Mouse (Mus musculus) neural tube, embryonic 12.5 days (tissue): ENCODE measurements around the gene Tspan11. TPM values are rescaled to one million over a fixed set of nuclear protein-coding genes. Genes with fewer than 3 reads are reported as not detected.

Source experiments
- ATAC-seq: fragments of 200-750 bp; cut with Nextera tagmentation; 2 replicates; pipeline ENCODE4 v1.8.0; 2017; ENCODE audit warnings: low read depth, mild to moderate bottlenecking, moderate TSS enrichment, moderate library complexity; ENCODE audit not compliant: low FRiP score
- H3K27ac ChIP-seq: fragments of 300-500 bp; sonication (generic); 2 replicates; pipeline ENCODE4 v1.5.1; 2016
- H3K27me3 ChIP-seq: fragments of 300-500 bp; sonication (generic); replicated peaks from 2 replicates; pipeline ENCODE4 v1.6.1; 2016; ENCODE audit warnings: mild to moderate bottlenecking
- H3K36me3 ChIP-seq: fragments of 300-500 bp; sonication (generic); 2 replicates; pipeline ENCODE4 v1.6.1; 2016; ENCODE audit warnings: mild to moderate bottlenecking
- H3K4me1 ChIP-seq: fragments of 300-500 bp; sonication (generic); 2 replicates; pipeline ENCODE4 v1.6.1; 2016
- H3K4me2 ChIP-seq: fragments of 300-500 bp; sonication (generic); replicated peaks from 2 replicates; pipeline ENCODE4 v1.6.1; 2016; ENCODE audit warnings: mild to moderate bottlenecking
- H3K4me3 ChIP-seq: fragments of 300-500 bp; sonication (generic); 2 replicates; pipeline ENCODE4 v1.5.1; 2016
- H3K9ac ChIP-seq: fragments of 300-500 bp; sonication (generic); 2 replicates; pipeline ENCODE4 v1.6.1; 2016; ENCODE audit warnings: mild to moderate bottlenecking
- H3K9me3 ChIP-seq: fragments of 300-500 bp; sonication (generic); 2 replicates; pipeline ENCODE4 v1.6.1; 2016; ENCODE audit warnings: mild to moderate bottlenecking
- whole genome bisulfite sequencing: fragments of 180-500 bp; shearing (Covaris S2); methylation state at CpG from one replicate; pipeline ENCODE4 v1.1.7; 2016; 5-methylcytosine and 5-hydroxymethylcytosine counted together
- polyA plus RNA-seq: library from polyadenylated mRNA; unstranded; fragments of >200 nt; fragmentation: Nextera tagmentation; extraction: Ambion mirVana; gene quantifications from 2 replicates; pipeline ENCODE4 v1.2.1, GENCODE M21; 2016

The Tspan11 gene
- polyA plus RNA-seq, 1 experiment from 2014 or later, result 19.5 TPM

DNA sequence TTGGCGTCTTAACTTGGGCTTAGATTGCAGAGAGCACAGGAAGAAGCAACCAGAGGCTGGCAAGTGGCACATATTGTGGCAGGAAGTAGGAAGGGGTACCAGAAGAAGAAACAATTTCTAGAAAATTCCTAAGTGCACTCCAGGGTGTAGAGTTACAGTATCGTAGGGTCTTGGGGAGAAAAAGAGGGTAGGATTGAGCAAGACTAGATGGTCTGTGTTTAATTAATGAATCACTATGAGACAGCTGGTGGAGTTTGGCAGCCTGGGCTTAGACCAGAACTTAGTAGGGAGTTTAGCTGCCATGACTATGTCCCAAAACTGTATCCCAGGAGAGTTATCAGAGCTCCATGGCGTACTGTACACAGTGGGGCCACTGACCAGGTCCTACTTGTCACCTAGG lies 1.2 kb downstream of the Tspan11 start:
- Histone ChIP-seq H3K4me3 (peak overlapping the region; percentile 51), H3K4me2 (peak overlapping the region; percentile 81), H3K36me3 (no peaks in the 10 kb centered on the region), H3K9me3 (no peaks in the 10 kb centered on the region), H3K9ac (peak overlapping the region; percentile 73; the same call in 1 of the 2 replicates), H3K27ac (peak overlapping the region; percentile 32; the same call in 1 of the 2 replicates), H3K27me3 (no peaks in the 10 kb centered on the region), H3K4me1 (peaks cover 29% of the 10 kb centered on the region)
- ATAC-seq, result no peak
- 78% methylated on average over 3 of the region's 3 CpGs for WGBS

DNA sequence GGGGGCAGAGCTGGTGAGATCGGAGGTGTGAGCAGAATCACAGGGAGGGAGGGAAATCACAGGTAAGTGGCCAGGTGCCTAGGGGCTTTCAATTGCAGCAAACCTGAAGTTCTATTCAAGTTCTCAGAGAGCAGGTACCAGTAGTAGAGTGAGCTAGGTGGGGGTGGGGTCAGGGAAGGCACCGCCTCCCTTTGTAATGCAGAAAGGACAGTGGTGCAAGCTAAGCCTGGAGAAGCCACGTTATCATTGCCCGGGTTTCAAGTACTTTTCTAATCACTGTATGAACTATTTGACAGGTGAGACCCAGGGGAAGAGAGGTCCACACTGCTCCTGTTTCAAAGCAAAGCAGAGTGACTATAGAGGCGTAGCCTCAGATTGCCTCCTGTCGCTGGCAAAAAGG lies 6.2 kb downstream of the Tspan11 start:
- 45% methylated on average over 6 of the region's 6 CpGs for whole genome bisulfite sequencing
- Histone ChIP-seq H3K9me3 (no peaks in the 10 kb centered on the region), H3K4me1 (peaks cover 12% of the 10 kb centered on the region), H3K4me2 (no peak overlapping the region), H3K4me3 (no peak overlapping the region), H3K27ac (no peak overlapping the region), H3K36me3 (no peaks in the 10 kb centered on the region), H3K27me3 (no peaks in the 10 kb centered on the region), H3K9ac (no peak overlapping the region)
- no peak for ATAC-seq

DNA sequence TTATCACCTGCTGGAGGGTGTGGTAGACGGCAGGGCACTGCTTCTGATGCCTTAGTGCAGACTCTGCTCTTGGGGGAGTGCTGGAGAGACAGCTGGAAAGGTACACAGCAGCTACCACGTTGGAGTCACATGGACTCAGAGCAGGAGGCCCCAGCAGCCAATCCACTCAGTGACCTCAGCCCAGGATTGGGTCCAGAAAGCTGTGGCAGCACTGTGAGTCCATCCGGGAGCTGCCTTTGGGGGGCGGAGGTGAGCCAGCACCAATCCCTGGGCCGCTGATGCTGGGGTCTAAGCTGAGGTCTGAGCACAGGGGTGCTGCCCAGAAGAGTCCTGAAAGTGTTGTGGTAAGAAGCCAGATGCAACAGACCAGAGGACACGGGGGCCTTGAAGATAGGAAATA lies 7.6 kb downstream of the Tspan11 start:
- ATAC-seq, result no peak
- H3K27me3 ChIP-seq, result no peaks in the 10 kb centered on the region
- WGBS, result 42% methylated on average over 6 of the region's 6 CpGs
- no peak overlapping the region for H3K4me2 ChIP-seq
- no peaks in the 10 kb centered on the region for H3K36me3 ChIP-seq
- peaks cover 12% of the 10 kb centered on the region for H3K4me1 ChIP-seq
- no peak overlapping the region for H3K4me3 ChIP-seq
- no peaks in the 10 kb centered on the region for H3K9me3 ChIP-seq
- H3K9ac ChIP-seq, result no peak overlapping the region
- no peak overlapping the region for H3K27ac ChIP-seq

DNA sequence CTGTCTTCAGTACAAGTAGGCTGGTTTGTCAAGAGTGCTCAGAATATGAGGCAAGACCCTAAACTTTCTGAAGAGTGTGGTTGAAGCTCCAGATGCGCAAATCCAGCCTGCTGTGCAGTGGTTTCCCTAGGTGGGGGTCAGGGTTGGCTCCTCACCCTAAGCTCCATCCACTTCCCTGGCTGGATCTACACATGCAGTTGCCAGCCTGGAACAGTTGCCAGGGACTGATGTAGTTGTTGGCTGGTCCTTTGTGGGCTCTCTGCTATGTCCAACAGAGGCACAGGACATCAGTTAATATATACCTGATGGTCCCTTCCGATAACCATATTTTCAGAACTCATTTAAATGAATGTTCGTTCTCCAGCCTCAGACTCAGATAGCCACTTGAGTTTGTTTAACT lies 9.0 kb downstream of the Tspan11 start:
- H3K27ac ChIP-seq, result no peak overlapping the region
- 92% methylated on average over 3 of the region's 3 CpGs for WGBS

DNA sequence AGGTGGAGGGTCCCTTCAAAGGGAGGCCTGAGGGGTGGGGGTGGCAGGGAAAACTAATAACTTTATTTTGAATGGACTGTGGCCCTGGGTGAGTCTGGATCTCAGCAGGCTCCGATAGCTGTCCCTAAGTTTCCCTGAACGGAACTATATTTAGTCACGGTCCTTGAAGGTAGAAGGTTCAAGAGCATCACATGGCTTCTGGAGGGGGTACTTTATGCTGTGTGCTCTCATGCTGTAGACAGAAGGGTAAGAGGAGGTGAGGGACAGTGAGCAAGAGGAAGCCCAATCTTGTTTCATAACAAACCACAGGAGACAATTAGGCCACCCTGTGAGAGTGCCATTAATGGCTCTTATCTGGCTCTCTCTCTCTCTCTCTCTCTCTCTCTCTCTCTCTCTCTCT lies 10.0 kb downstream of the Tspan11 start:
- Histone ChIP-seq H3K9me3 (no peaks in the 10 kb centered on the region), H3K27ac (no peak overlapping the region), H3K4me3 (no peak overlapping the region), H3K4me2 (no peak overlapping the region), H3K36me3 (no peaks in the 10 kb centered on the region), H3K4me1 (peaks cover 14% of the 10 kb centered on the region), H3K27me3 (no peaks in the 10 kb centered on the region), H3K9ac (no peak overlapping the region)
- ATAC-seq, result 0 out of 2 replicates have a peak, but pooled peaks have one; percentile 12
- 90% methylated on average over 3 of the region's 3 CpGs for WGBS

More for the DNA sequence above, 9.0 kb downstream of the Tspan11 start:
- no peaks in the 10 kb centered on the region for H3K36me3 ChIP-seq
- H3K4me1 ChIP-seq, result peaks cover 14% of the 10 kb centered on the region
- no peak for ATAC-seq
- H3K4me2 ChIP-seq, result no peak overlapping the region
- no peaks in the 10 kb centered on the region for H3K9me3 ChIP-seq
- H3K4me3 ChIP-seq, result no peak overlapping the region
- no peak overlapping the region for H3K9ac ChIP-seq
- H3K27me3 ChIP-seq, result no peaks in the 10 kb centered on the region

DNA sequence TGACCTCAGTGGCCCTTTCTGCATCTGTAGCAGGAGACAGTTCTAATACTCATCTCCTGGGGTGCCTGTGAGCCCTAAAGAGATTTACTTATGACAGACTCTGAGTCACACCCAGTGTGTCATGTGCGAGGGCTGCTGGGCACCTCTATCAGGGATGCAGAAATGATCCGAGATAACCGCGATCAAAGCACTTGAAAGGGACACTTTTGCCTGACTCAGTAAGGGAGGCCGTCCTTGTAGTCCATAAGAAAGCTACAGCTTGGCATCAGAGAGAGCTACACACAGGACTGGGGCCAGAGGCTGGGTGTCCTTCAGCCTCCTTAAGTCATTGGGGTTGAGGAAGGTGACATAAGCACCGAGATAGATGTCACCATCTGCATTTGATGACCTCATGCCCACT lies 12.7 kb downstream of the Tspan11 start:
- Histone ChIP-seq H3K4me1 (peaks cover 14% of the 10 kb centered on the region), H3K27ac (no peak overlapping the region), H3K4me2 (no peak overlapping the region), H3K4me3 (no peak overlapping the region), H3K36me3 (no peaks in the 10 kb centered on the region), H3K9ac (no peak overlapping the region), H3K27me3 (no peaks in the 10 kb centered on the region), H3K9me3 (no peaks in the 10 kb centered on the region)
- 89% methylated on average over 6 of the region's 6 CpGs for WGBS
- no peak for ATAC-seq

DNA sequence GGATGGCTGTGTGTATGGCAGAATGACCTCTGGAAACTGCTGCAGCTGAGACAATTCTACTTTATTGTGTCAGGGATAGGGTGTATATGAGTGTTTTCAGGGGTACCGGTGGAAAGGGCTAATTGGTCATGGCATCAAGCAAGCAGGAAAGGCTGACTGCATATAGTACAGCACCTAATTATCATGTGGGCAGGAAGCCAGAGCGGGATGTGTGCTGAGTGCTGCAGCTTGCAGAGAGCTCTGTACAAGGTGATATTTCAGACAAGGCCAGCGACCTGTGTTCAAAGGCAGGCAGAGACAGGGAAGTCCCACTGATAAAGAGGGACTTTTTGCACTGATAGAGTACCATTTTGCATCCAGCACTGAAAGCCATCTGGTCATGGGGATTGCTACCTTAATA lies 13.9 kb downstream of the Tspan11 start:
- H3K9me3 ChIP-seq, result no peaks in the 10 kb centered on the region
- no peak overlapping the region for H3K9ac ChIP-seq
- WGBS, result 67% methylated on average over 3 of the region's 3 CpGs
- H3K4me2 ChIP-seq, result no peak overlapping the region
- no peaks in the 10 kb centered on the region for H3K36me3 ChIP-seq
- ATAC-seq, result no peak
- no peak overlapping the region for H3K4me3 ChIP-seq
- no peak overlapping the region for H3K27ac ChIP-seq
- H3K4me1 ChIP-seq, result peaks cover 14% of the 10 kb centered on the region
- H3K27me3 ChIP-seq, result no peaks in the 10 kb centered on the region

DNA sequence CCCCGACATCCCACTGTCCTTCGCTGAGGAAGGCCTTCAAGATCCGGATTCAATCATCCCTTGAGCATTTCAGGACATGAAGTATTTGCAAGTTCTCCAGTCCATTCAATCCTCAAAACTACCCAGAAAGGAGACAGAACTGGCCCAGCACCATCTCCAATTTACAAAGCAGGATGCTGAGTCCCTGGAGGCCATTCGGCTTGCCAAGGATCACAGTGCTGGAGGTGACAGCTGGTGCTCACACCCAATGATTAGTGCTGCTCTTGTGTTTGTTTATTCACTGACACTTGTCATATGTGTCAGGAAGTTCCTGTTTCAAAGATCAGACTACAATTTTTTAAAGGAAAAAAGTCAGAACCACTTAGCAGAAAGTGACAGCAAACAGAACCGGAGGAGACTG lies 14.3 kb downstream of the Tspan11 start:
- WGBS, result 87% methylated on average over 5 of the region's 5 CpGs

DNA sequence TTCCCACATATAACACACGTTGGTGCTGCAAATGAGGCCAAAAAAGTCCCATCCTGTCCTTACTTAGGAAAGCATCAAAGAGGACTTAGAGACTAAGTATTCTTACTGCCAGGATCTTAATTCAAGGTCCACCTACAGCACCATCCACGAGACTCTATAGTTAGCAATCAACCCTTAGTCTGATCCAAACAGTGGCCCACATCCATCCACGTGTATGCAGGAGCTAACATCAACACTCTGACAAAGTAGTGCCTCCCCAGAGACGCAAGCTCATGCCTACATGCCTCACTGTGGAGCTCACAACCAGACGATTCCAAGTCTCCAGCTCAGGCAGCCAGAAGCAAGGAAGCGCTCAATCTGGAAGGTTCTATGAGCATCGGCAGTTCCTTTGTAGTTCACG lies 15.2 kb downstream of the Tspan11 start:
- Histone ChIP-seq H3K9me3 (no peaks in the 10 kb centered on the region), H3K4me2 (no peak overlapping the region), H3K27me3 (no peaks in the 10 kb centered on the region), H3K4me1 (peaks cover 14% of the 10 kb centered on the region), H3K27ac (no peak overlapping the region), H3K36me3 (0 out of 2 replicates have a peak, but pooled peaks cover 3% of the 10 kb centered on the region), H3K4me3 (no peak overlapping the region), H3K9ac (no peak overlapping the region)
- no peak for ATAC-seq
- 87% methylated on average over 8 of the region's 8 CpGs for WGBS

More for the DNA sequence above, 14.3 kb downstream of the Tspan11 start:
- ATAC-seq, result no peak
- no peak overlapping the region for H3K27ac ChIP-seq
- H3K4me2 ChIP-seq, result no peak overlapping the region
- peaks cover 14% of the 10 kb centered on the region for H3K4me1 ChIP-seq
- H3K4me3 ChIP-seq, result no peak overlapping the region
- H3K27me3 ChIP-seq, result no peaks in the 10 kb centered on the region
- H3K9me3 ChIP-seq, result no peaks in the 10 kb centered on the region
- H3K36me3 ChIP-seq, result 0 out of 2 replicates have a peak, but pooled peaks cover 3% of the 10 kb centered on the region
- no peak overlapping the region for H3K9ac ChIP-seq

DNA sequence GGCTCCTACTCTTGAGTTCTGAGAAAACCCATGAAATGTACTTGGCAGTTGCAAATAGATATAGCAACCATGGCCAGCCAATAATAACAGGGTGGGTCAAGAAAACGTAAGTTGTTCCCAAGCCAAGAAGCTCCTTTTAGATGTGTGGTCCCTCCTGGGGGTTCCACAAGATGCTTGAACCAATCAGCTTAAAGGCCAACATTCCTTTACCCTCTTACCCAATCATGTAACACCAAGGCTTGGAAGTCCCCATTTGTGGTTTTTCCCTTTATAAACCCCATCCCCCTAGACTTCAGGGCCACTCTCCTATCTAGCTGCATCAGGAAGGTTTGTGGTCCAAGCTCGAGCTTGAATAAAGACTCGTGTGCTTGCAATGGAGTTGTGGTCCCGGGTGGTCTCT lies 23.2 kb downstream of the Tspan11 start:
- H3K27ac ChIP-seq, result no peak overlapping the region
- no peaks in the 10 kb centered on the region for H3K4me1 ChIP-seq
- no peak overlapping the region for H3K9ac ChIP-seq
- WGBS, result 82% methylated on average over 4 of the region's 4 CpGs
- H3K4me3 ChIP-seq, result no peak overlapping the region
- H3K9me3 ChIP-seq, result no peaks in the 10 kb centered on the region
- ATAC-seq, result no peak
- H3K4me2 ChIP-seq, result no peak overlapping the region
- H3K36me3 ChIP-seq, result peaks cover 14% of the 10 kb centered on the region
- H3K27me3 ChIP-seq, result no peaks in the 10 kb centered on the region

DNA sequence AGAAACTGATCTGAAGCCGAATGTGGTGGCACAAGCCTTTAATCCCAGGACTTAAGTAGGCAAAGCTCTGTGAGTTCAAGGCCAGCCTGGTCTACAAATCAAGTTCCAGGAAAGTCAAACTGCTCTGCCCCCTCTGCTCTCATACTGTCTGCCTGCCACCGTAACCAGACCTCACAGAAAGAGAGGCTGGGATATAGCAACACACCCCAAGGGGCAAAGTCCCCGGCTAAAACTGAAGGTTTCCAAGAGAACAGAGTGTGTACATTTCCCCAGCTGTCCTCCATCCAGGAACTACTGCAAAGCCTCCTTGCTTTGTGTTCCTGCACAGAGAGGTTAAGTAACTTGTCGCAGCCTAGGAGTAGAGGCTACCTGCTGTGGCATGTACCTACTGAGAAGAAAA lies 24.3 kb downstream of the Tspan11 start:
- Histone ChIP-seq H3K36me3 (peaks cover 21% of the 10 kb centered on the region), H3K4me1 (no peaks in the 10 kb centered on the region; the same call in 1 of the 2 replicates), H3K27me3 (no peaks in the 10 kb centered on the region), H3K27ac (no peak overlapping the region), H3K9me3 (peaks cover 6% of the 10 kb centered on the region; the same call in 1 of the 2 replicates), H3K4me2 (no peak overlapping the region), H3K9ac (no peak overlapping the region), H3K4me3 (no peak overlapping the region)
- no peak for ATAC-seq
- WGBS, result 71% methylated on average over 4 of the region's 4 CpGs

DNA sequence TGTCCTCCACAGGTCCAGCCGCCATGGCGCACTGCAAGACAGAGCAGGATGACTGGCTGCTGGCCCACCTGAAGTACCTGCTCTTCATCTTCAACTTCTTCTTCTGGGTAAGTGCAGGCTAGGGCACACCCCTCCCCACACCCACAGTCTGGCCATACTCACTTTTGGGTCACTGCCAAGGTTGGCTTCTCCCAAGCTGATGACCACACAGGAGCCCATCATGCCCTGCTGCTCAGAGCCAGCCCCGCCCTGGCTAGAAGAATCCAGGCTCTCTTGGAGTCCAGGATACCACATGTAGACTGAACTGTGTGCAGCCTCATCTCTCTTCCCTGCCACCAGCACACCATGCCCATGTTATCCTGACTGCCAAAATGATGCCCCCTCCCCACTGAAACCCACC lies 25.5 kb downstream of the Tspan11 start:
- WGBS, result 90% methylated on average over 3 of the region's 3 CpGs
- no peak for ATAC-seq
- Histone ChIP-seq H3K4me3 (no peak overlapping the region), H3K36me3 (peaks cover 23% of the 10 kb centered on the region), H3K4me2 (no peak overlapping the region), H3K27me3 (no peaks in the 10 kb centered on the region), H3K9ac (no peak overlapping the region), H3K9me3 (peaks cover 6% of the 10 kb centered on the region; the same call in 1 of the 2 replicates), H3K4me1 (no peaks in the 10 kb centered on the region; the same call in 1 of the 2 replicates), H3K27ac (no peak overlapping the region)

DNA sequence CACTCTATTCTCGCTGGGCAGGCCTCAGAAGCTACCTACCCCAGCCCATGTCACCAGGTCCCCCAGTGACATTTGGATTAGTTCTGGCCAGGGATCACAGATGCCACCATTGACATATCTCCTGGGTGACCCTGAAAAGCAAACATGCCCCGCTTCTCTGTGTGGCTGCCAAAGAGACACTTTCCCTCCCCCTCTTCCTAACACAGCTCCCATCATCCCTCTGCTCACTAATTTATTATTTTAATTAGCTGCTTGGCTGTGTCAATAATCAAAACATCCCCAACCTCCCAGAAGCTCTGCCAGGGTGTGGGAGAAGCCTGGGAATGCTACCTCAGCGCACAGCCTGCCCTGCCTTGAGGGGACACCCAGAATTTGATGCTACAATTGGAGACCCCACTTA lies 29.6 kb downstream of the Tspan11 start:
- WGBS, result 75% methylated on average over 3 of the region's 3 CpGs
- Histone ChIP-seq H3K9ac (no peak overlapping the region), H3K27ac (no peak overlapping the region)

More for the DNA sequence above, 29.6 kb downstream of the Tspan11 start:
- Histone ChIP-seq H3K27me3 (no peaks in the 10 kb centered on the region), H3K4me2 (no peak overlapping the region), H3K36me3 (peaks cover 23% of the 10 kb centered on the region), H3K4me3 (no peak overlapping the region), H3K9me3 (peaks cover 6% of the 10 kb centered on the region; the same call in 1 of the 2 replicates), H3K4me1 (no peaks in the 10 kb centered on the region; the same call in 1 of the 2 replicates)
- no peak for ATAC-seq
